Mouse (Mus musculus) liver, embryonic 11.5 days (tissue): ENCODE measurements around the gene Actn1. TPM values are rescaled to one million over a fixed set of nuclear protein-coding genes. Genes with fewer than 3 reads are reported as not detected.

Experiments used
- ATAC-seq: fragments of 200-750 bp; cut with Nextera tagmentation; replicated peaks from 2 replicates; pipeline ENCODE4 v1.8.0; 2017; ENCODE audit warnings: moderate number of reproducible peaks, mild to moderate bottlenecking, moderate TSS enrichment, moderate library complexity; ENCODE audit not compliant: low FRiP score
- DNase-seq: peaks from one replicate; pipeline ENCODE4 v3.0.0-alpha.2; 2017; ENCODE audit warnings: low spot score
- H3K27ac ChIP-seq: fragments of 300-500 bp; sonication (generic); 2 replicates; pipeline ENCODE4 v1.5.1; 2014; ENCODE audit warnings: mild to moderate bottlenecking, low read depth, low read length, control low read depth
- H3K27me3 ChIP-seq: fragments of 300-500 bp; sonication (generic); replicated peaks from 2 replicates; pipeline ENCODE4 v1.6.1; 2014; ENCODE audit warnings: low read length, mixed read lengths; ENCODE audit not compliant: control insufficient read depth, insufficient read depth
- H3K36me3 ChIP-seq: fragments of 300-500 bp; sonication (generic); 2 replicates; pipeline ENCODE4 v1.6.1; 2014; ENCODE audit warnings: mild to moderate bottlenecking, low read length, moderate library complexity, mixed read lengths; ENCODE audit not compliant: control insufficient read depth, insufficient read depth
- H3K4me1 ChIP-seq: fragments of 300-500 bp; sonication (generic); replicated peaks from 2 replicates; pipeline ENCODE4 v1.6.1; 2014; ENCODE audit warnings: low read length, mixed read lengths; ENCODE audit not compliant: control insufficient read depth, insufficient read depth
- H3K4me2 ChIP-seq: fragments of 300-500 bp; sonication (generic); 2 replicates; pipeline ENCODE4 v1.6.1; 2014; ENCODE audit warnings: mild to moderate bottlenecking, control low read depth, moderate library complexity
- H3K4me3 ChIP-seq: fragments of 300-500 bp; sonication (generic); 2 replicates; pipeline ENCODE4 v1.5.1; 2014; ENCODE audit warnings: low read depth, low read length, control low read depth
- H3K9ac ChIP-seq: fragments of 300-500 bp; sonication (generic); 2 replicates; pipeline ENCODE4 v1.6.1; 2014; ENCODE audit warnings: low read depth, low read length, control low read depth
- H3K9me3 ChIP-seq: fragments of 300-500 bp; sonication (generic); 2 replicates; pipeline ENCODE4 v1.6.1; 2016; ENCODE audit warnings: low read length, inconsistent platforms, mixed read lengths; ENCODE audit not compliant: control insufficient read depth
- WGBS: fragments of 180-500 bp; shearing (Covaris S2); extraction: QIAGEN DNeasy Blood & Tissue Kit; methylation state at CpG from one replicate; pipeline ENCODE4 v1.1.7; 2014; 5-methylcytosine and 5-hydroxymethylcytosine counted together
- polyA plus RNA-seq: library from polyadenylated mRNA; unstranded; fragments of >200 nt; fragmentation: Nextera tagmentation; extraction: Ambion mirVana; gene quantifications from 2 replicates; pipeline ENCODE4 v1.2.1, GENCODE M21; 2014

Actn1 gene
- polyA plus RNA-seq, 1 experiment from 2014 or later, result 28.3 TPM

GRCm38 (mm10) chr12:80216258-80216881 is 43.8 kb downstream of the Actn1 start:
- H3K9ac ChIP-seq, result no peak overlapping the region
- no peaks in the 10 kb centered on the region for H3K9me3 ChIP-seq
- H3K36me3 ChIP-seq, result no peaks in the 10 kb centered on the region
- no peaks in the 10 kb centered on the region for H3K27me3 ChIP-seq
- H3K27ac ChIP-seq, result peak overlapping the region; percentile 51
- ATAC-seq, result peak; percentile 48
- no peak for DNase-seq
- WGBS, result 44% methylated on average over 6 of the region's 6 CpGs
- no peak overlapping the region for H3K4me3 ChIP-seq
- H3K4me1 ChIP-seq, result peaks cover 50% of the 10 kb centered on the region
- H3K4me2 ChIP-seq, result no peak overlapping the region

- peaks cover 48% of the 10 kb centered on the region for H3K4me1 ChIP-seq
- no peak overlapping the region for H3K27ac ChIP-seq
- 56% methylated on average over 8 of the region's 8 CpGs for WGBS
Measured at GRCm38 (mm10) chr12:80213810-80214209, 46.4 kb downstream of the Actn1 start.

GRCm38 (mm10) chr12:80213263-80213662 is 46.9 kb downstream of the Actn1 start:
- DNase-seq (no peak), ATAC-seq (no peak)
- H3K27me3 ChIP-seq, result no peaks in the 10 kb centered on the region
- peaks cover 43% of the 10 kb centered on the region for H3K4me1 ChIP-seq
- H3K27ac ChIP-seq, result no peak overlapping the region
- H3K9me3 ChIP-seq, result no peaks in the 10 kb centered on the region
- no peak overlapping the region for H3K4me2 ChIP-seq
- H3K9ac ChIP-seq, result no peak overlapping the region
- peaks cover 3% of the 10 kb centered on the region; the same call in 1 of the 2 replicates for H3K36me3 ChIP-seq
- H3K4me3 ChIP-seq, result no peak overlapping the region
- WGBS, result 24% methylated on average over 4 of the region's 4 CpGs

More at GRCm38 (mm10) chr12:80213810-80214209, 46.4 kb downstream of the Actn1 start:
- DNase-seq (no peak), ATAC-seq (no peak)
- no peak overlapping the region for H3K4me3 ChIP-seq
- no peak overlapping the region for H3K9ac ChIP-seq
- no peaks in the 10 kb centered on the region for H3K9me3 ChIP-seq
- H3K36me3 ChIP-seq, result peaks cover 3% of the 10 kb centered on the region; the same call in 1 of the 2 replicates
- H3K27me3 ChIP-seq, result no peaks in the 10 kb centered on the region
- no peak overlapping the region for H3K4me2 ChIP-seq

GRCm38 (mm10) chr12:80210791-80211612 is 49.2 kb downstream of the Actn1 start:
- DNase-seq (no peak), ATAC-seq (no peak)
- 42% methylated on average over 4 of the region's 4 CpGs for WGBS
- no peaks in the 10 kb centered on the region for H3K9me3 ChIP-seq
- peaks cover 3% of the 10 kb centered on the region; the same call in 1 of the 2 replicates for H3K36me3 ChIP-seq
- H3K4me3 ChIP-seq, result no peak overlapping the region
- H3K9ac ChIP-seq, result no peak overlapping the region
- peaks cover 24% of the 10 kb centered on the region for H3K4me1 ChIP-seq
- H3K4me2 ChIP-seq, result no peak overlapping the region
- no peak overlapping the region for H3K27ac ChIP-seq
- H3K27me3 ChIP-seq, result no peaks in the 10 kb centered on the region

- Histone ChIP-seq H3K36me3 (peaks cover 3% of the 10 kb centered on the region; the same call in 1 of the 2 replicates), H3K4me3 (no peak overlapping the region), H3K27me3 (no peaks in the 10 kb centered on the region), H3K9me3 (no peaks in the 10 kb centered on the region), H3K9ac (no peak overlapping the region), H3K27ac (no peak overlapping the region), H3K4me1 (peaks cover 20% of the 10 kb centered on the region), H3K4me2 (no peak overlapping the region)
- no peak for DNase-seq
- no peak for ATAC-seq
- WGBS, result 74% methylated on average over 4 of the region's 4 CpGs
Measured at GRCm38 (mm10) chr12:80209914-80210313, 50.3 kb downstream of the Actn1 start.

GRCm38 (mm10) chr12:80208126-80208820 is 51.9 kb downstream of the Actn1 start:
- Histone ChIP-seq H3K9ac (no peak overlapping the region), H3K4me2 (no peak overlapping the region), H3K36me3 (peaks cover 6% of the 10 kb centered on the region), H3K27me3 (no peaks in the 10 kb centered on the region), H3K9me3 (no peaks in the 10 kb centered on the region), H3K4me3 (no peak overlapping the region), H3K4me1 (peaks cover 13% of the 10 kb centered on the region), H3K27ac (no peak overlapping the region)
- no peak for DNase-seq
- no peak for ATAC-seq
- WGBS, result 76% methylated on average over 19 of the region's 19 CpGs

- Histone ChIP-seq H3K9ac (no peak overlapping the region), H3K27me3 (no peaks in the 10 kb centered on the region), H3K27ac (no peak overlapping the region), H3K4me2 (no peak overlapping the region), H3K36me3 (peaks cover 9% of the 10 kb centered on the region), H3K4me1 (no peaks in the 10 kb centered on the region), H3K9me3 (no peaks in the 10 kb centered on the region; the same call in 1 of the 2 replicates), H3K4me3 (no peak overlapping the region)
- 89% methylated on average over 4 of the region's 4 CpGs for WGBS
- no peak for DNase-seq
- no peak for ATAC-seq
Measured at GRCm38 (mm10) chr12:80203284-80203683, 56.9 kb downstream of the Actn1 start.

- H3K4me3 ChIP-seq, result no peak overlapping the region
- no peak overlapping the region for H3K4me2 ChIP-seq
- H3K9me3 ChIP-seq, result no peaks in the 10 kb centered on the region; the same call in 1 of the 2 replicates
- H3K4me1 ChIP-seq, result no peaks in the 10 kb centered on the region
- no peak overlapping the region for H3K27ac ChIP-seq
- H3K27me3 ChIP-seq, result no peaks in the 10 kb centered on the region
- no peak overlapping the region for H3K9ac ChIP-seq
- ATAC-seq, result no peak
- 62% methylated on average over 2 of the region's 2 CpGs for WGBS
- DNase-seq, result no peak
- H3K36me3 ChIP-seq, result peaks cover 13% of the 10 kb centered on the region
Measured at GRCm38 (mm10) chr12:80199738-80200137, 60.4 kb downstream of the Actn1 start.
